Mouse (Mus musculus): ENCODE data around the gene Armh3. TPM values are rescaled to one million over a fixed set of nuclear protein-coding genes. Genes with fewer than 3 reads are reported as not detected.
A peak's percentile ranks its signal among the peaks of the same experiment; 100 is the strongest.

Gene Armh3
- polyA plus RNA-seq, 1 experiment from 2014 or later: 21.2 TPM

GRCm38 (mm10) chr19:46040149-46040902 lies 42.0 kb upstream of the Armh3 start:
- WGBS: 42% methylated on average over 14 of the region's 14 CpGs
- Histone ChIP-seq H3K9me3 (no peaks in the 10 kb centered on the region), H3K4me3 (peak overlapping the region; percentile 96), H3K36me3 (peaks cover 12% of the 10 kb centered on the region), H3K27ac (peak overlapping the region; percentile 90), H3K27me3 (replicated peaks) (no peaks in the 10 kb centered on the region), H3K4me2 (replicated peaks) (peak overlapping the region; percentile 92), H3K9ac (peak overlapping the region; percentile 98), H3K4me1 (peaks cover 75% of the 10 kb centered on the region)
- ATAC-seq (ENCODE audit: low FRiP score, low read depth): no peak

- under 1% methylated on average over 26 of the region's 30 CpGs for WGBS
- no peaks in the 10 kb centered on the region for H3K27me3 ChIP-seq (replicated peaks)
- peak overlapping the region; percentile 90 for H3K27ac ChIP-seq
- peak; percentile 54 for ATAC-seq (ENCODE audit: low FRiP score, low read depth)
- H3K4me3 ChIP-seq: peak overlapping the region; percentile 96
- peaks cover 75% of the 10 kb centered on the region for H3K4me1 ChIP-seq
- peak overlapping the region; percentile 92 for H3K4me2 ChIP-seq (replicated peaks)
- H3K36me3 ChIP-seq: peaks cover 20% of the 10 kb centered on the region
- H3K9me3 ChIP-seq: no peaks in the 10 kb centered on the region
- H3K9ac ChIP-seq: peak overlapping the region; percentile 98
These were observed 41.2 kb upstream of the Armh3 start for GRCm38 (mm10) chr19:46039478-46039877.

- under 1% methylated on average over 17 of the region's 17 CpGs for WGBS
- Histone ChIP-seq H3K27ac (peak overlapping the region; percentile 90), H3K36me3 (peaks cover 27% of the 10 kb centered on the region), H3K4me1 (peaks cover 70% of the 10 kb centered on the region), H3K9ac (peak overlapping the region; percentile 98), H3K27me3 (replicated peaks) (no peaks in the 10 kb centered on the region), H3K9me3 (no peaks in the 10 kb centered on the region), H3K4me3 (peak overlapping the region; percentile 96), H3K4me2 (replicated peaks) (peak overlapping the region; percentile 92)
- peak; percentile 21 for ATAC-seq (ENCODE audit: low FRiP score, low read depth)
These were observed 40.6 kb upstream of the Armh3 start for GRCm38 (mm10) chr19:46038851-46039260.

- 19% methylated on average over 13 of the region's 13 CpGs for WGBS
- H3K9me3 ChIP-seq: no peaks in the 10 kb centered on the region
- peaks cover 63% of the 10 kb centered on the region for H3K4me1 ChIP-seq
- ATAC-seq (ENCODE audit: low FRiP score, low read depth): no peak
- H3K27me3 ChIP-seq (replicated peaks): no peaks in the 10 kb centered on the region
- H3K4me3 ChIP-seq: peak overlapping the region; percentile 96
- peak overlapping the region; percentile 92 for H3K4me2 ChIP-seq (replicated peaks)
- H3K36me3 ChIP-seq: peaks cover 33% of the 10 kb centered on the region
- H3K27ac ChIP-seq: 0 out of 2 replicates have a peak overlapping the region, but pooled peaks have one; percentile 90
- peak overlapping the region; percentile 98 for H3K9ac ChIP-seq
These were observed 39.9 kb upstream of the Armh3 start for GRCm38 (mm10) chr19:46037925-46038850.

GRCm38 (mm10) chr19:46037243-46037924 lies 39.1 kb upstream of the Armh3 start:
- Histone ChIP-seq H3K36me3 (peaks cover 41% of the 10 kb centered on the region), H3K4me1 (peaks cover 55% of the 10 kb centered on the region), H3K27me3 (replicated peaks) (no peaks in the 10 kb centered on the region), H3K4me3 (peak overlapping the region; percentile 96), H3K9ac (peak overlapping the region; percentile 98), H3K27ac (no peak overlapping the region), H3K4me2 (replicated peaks) (peak overlapping the region; percentile 92), H3K9me3 (no peaks in the 10 kb centered on the region)
- no peak for ATAC-seq (ENCODE audit: low FRiP score, low read depth)
- 38% methylated on average over 6 of the region's 6 CpGs for WGBS

- H3K36me3 ChIP-seq: peaks cover 48% of the 10 kb centered on the region
- WGBS: 80% methylated on average over 13 of the region's 13 CpGs
- H3K9ac ChIP-seq: peak overlapping the region; percentile 98; the same call in 1 of the 2 replicates
- no peaks in the 10 kb centered on the region for H3K9me3 ChIP-seq
- H3K4me1 ChIP-seq: peaks cover 49% of the 10 kb centered on the region
- H3K4me3 ChIP-seq: peak overlapping the region; percentile 96
- peak overlapping the region; percentile 92 for H3K4me2 ChIP-seq (replicated peaks)
- ATAC-seq (ENCODE audit: low FRiP score, low read depth): no peak
- no peak overlapping the region for H3K27ac ChIP-seq
- H3K27me3 ChIP-seq (replicated peaks): no peaks in the 10 kb centered on the region
These were observed 38.4 kb upstream of the Armh3 start for GRCm38 (mm10) chr19:46036477-46037242.

GRCm38 (mm10) chr19:46035971-46036370 lies 37.7 kb upstream of the Armh3 start:
- Histone ChIP-seq H3K27ac (no peak overlapping the region), H3K4me2 (replicated peaks) (peak overlapping the region; percentile 92), H3K9ac (no peak overlapping the region; the same call in 1 of the 2 replicates), H3K36me3 (peaks cover 53% of the 10 kb centered on the region), H3K4me1 (peaks cover 42% of the 10 kb centered on the region), H3K4me3 (no peak overlapping the region), H3K27me3 (replicated peaks) (no peaks in the 10 kb centered on the region), H3K9me3 (no peaks in the 10 kb centered on the region)
- no peak for ATAC-seq (ENCODE audit: low FRiP score, low read depth)
- WGBS: 92% methylated on average over 13 of the region's 13 CpGs

GRCm38 (mm10) chr19:46033911-46034310 lies 35.6 kb upstream of the Armh3 start:
- Histone ChIP-seq H3K9me3 (no peaks in the 10 kb centered on the region; the same call in 1 of the 2 replicates), H3K27ac (no peak overlapping the region), H3K4me2 (replicated peaks) (no peak overlapping the region), H3K27me3 (replicated peaks) (no peaks in the 10 kb centered on the region), H3K4me1 (peaks cover 27% of the 10 kb centered on the region), H3K36me3 (peaks cover 62% of the 10 kb centered on the region), H3K9ac (no peak overlapping the region), H3K4me3 (no peak overlapping the region)
- WGBS: 95% methylated on average over 11 of the region's 11 CpGs
- ATAC-seq (ENCODE audit: low FRiP score, low read depth): no peak

GRCm38 (mm10) chr19:46032731-46033510 lies 34.6 kb upstream of the Armh3 start:
- Histone ChIP-seq H3K27me3 (replicated peaks) (no peaks in the 10 kb centered on the region), H3K9me3 (no peaks in the 10 kb centered on the region; the same call in 1 of the 2 replicates), H3K4me3 (no peak overlapping the region), H3K27ac (no peak overlapping the region), H3K36me3 (peaks cover 62% of the 10 kb centered on the region), H3K9ac (no peak overlapping the region), H3K4me2 (replicated peaks) (no peak overlapping the region), H3K4me1 (peaks cover 21% of the 10 kb centered on the region)
- no peak for ATAC-seq (ENCODE audit: low FRiP score, low read depth)
- 85% methylated on average over 26 of the region's 26 CpGs for WGBS

GRCm38 (mm10) chr19:46031689-46032432 lies 33.6 kb upstream of the Armh3 start:
- Histone ChIP-seq H3K36me3 (peaks cover 62% of the 10 kb centered on the region), H3K27ac (no peak overlapping the region)
- no peak for ATAC-seq (ENCODE audit: low FRiP score, low read depth)

More at GRCm38 (mm10) chr19:46031689-46032432, 33.6 kb upstream of the Armh3 start:
- Histone ChIP-seq H3K27me3 (replicated peaks) (no peaks in the 10 kb centered on the region), H3K9ac (no peak overlapping the region), H3K4me2 (replicated peaks) (no peak overlapping the region), H3K4me3 (no peak overlapping the region), H3K4me1 (peaks cover 11% of the 10 kb centered on the region), H3K9me3 (no peaks in the 10 kb centered on the region; the same call in 1 of the 2 replicates)
- WGBS: 78% methylated on average over 9 of the region's 9 CpGs
